Mouse (Mus musculus) kidney, postnatal 0 days (tissue): ENCODE data around the gene C7. TPM values are rescaled to one million over a fixed set of nuclear protein-coding genes. Genes with fewer than 3 reads are reported as not detected.
"Not testable (repeated sequence)": the region's sequence is repeated elsewhere in the genome, so short reads cannot be mapped to it uniquely, and the experiment has no call there.

Experiments
- ATAC-seq: fragments of 200-750 bp; cut with Nextera tagmentation; replicated peaks from 2 replicates; pipeline ENCODE4 v1.8.0; 2017; ENCODE audit warnings: low read depth, moderate number of reproducible peaks, moderate TSS enrichment, moderate library complexity; ENCODE audit not compliant: low FRiP score
- DNase-seq: peaks from one replicate; pipeline ENCODE4 v3.0.0-alpha.2; 2016; ENCODE audit warnings: low spot score
- H3K27ac ChIP-seq: fragments of 300-500 bp; sonication (generic); 2 replicates; pipeline ENCODE4 v1.5.1; 2014; ENCODE audit warnings: mild to moderate bottlenecking
- H3K27me3 ChIP-seq: fragments of 300-500 bp; sonication (generic); 2 replicates; pipeline ENCODE4 v1.6.1; 2014; ENCODE audit warnings: low read length, mixed read lengths; ENCODE audit not compliant: insufficient read depth
- H3K36me3 ChIP-seq: fragments of 300-500 bp; sonication (generic); 2 replicates; pipeline ENCODE4 v1.6.1; 2014; ENCODE audit warnings: low read length, mixed read lengths; ENCODE audit not compliant: insufficient read depth
- H3K4me1 ChIP-seq: fragments of 300-500 bp; sonication (generic); replicated peaks from 2 replicates; pipeline ENCODE4 v1.6.1; 2014; ENCODE audit warnings: antibody characterized with exemption, low read length, mixed read lengths; ENCODE audit not compliant: insufficient read depth
- H3K4me2 ChIP-seq: fragments of 300-500 bp; sonication (generic); 2 replicates; pipeline ENCODE4 v1.6.1; 2014; ENCODE audit warnings: mild to moderate bottlenecking, low read length, moderate library complexity, mixed read lengths
- H3K4me3 ChIP-seq: fragments of 300-500 bp; sonication (generic); replicated peaks from 2 replicates; pipeline ENCODE4 v1.5.1; 2014; ENCODE audit warnings: low read depth, low read length
- H3K9ac ChIP-seq: fragments of 300-500 bp; sonication (generic); 2 replicates; pipeline ENCODE4 v1.6.1; 2014; ENCODE audit warnings: low read depth, low read length
- H3K9me3 ChIP-seq: fragments of 300-500 bp; sonication (generic); replicated peaks from 2 replicates; pipeline ENCODE4 v1.6.1; 2016; ENCODE audit warnings: low read length, inconsistent platforms, mixed read lengths
- CTCF ChIP-seq: IDR thresholded peaks from 2 replicates; pipeline ENCODE4 v1.5.1; 2016; ENCODE audit warnings: antibody characterized with exemption, low read depth, mild to moderate bottlenecking, moderate library complexity
- WGBS: fragments of 180-500 bp; shearing (Covaris S2); extraction: QIAGEN DNeasy Blood & Tissue Kit; methylation state at CpG from one replicate; pipeline ENCODE4 v1.1.7; 2014; 5-methylcytosine and 5-hydroxymethylcytosine counted together
- polyA plus RNA-seq: library from polyadenylated mRNA; unstranded; fragments of >200 nt; fragmentation: Nextera tagmentation; extraction: Ambion mirVana; gene quantifications from 2 replicates; pipeline ENCODE4 v1.2.1, GENCODE M21; 2015

C7 gene
- polyA plus RNA-seq, 1 experiment from 2014 or later, result 0.50 TPM

- Histone ChIP-seq H3K4me2 (no peak overlapping the region), H3K36me3 (no peaks in the 10 kb centered on the region), H3K9ac (no peak overlapping the region), H3K27ac (no peak overlapping the region), H3K9me3 (no peaks in the 10 kb centered on the region), H3K27me3 (no peaks in the 10 kb centered on the region), H3K4me3 (no peak overlapping the region), H3K4me1 (no peaks in the 10 kb centered on the region)
- no peak for TF ChIP-seq CTCF
- ATAC-seq (no peak), DNase-seq (no peak)
- 76% methylated on average over 1 of the region's 1 CpGs for WGBS
These were observed 17.7 kb upstream of the C7 start for GRCm38 (mm10) chr15:5081235-5081634.

GRCm38 (mm10) chr15:5068801-5069518, 5.4 kb upstream of the C7 start:
- no peaks in the 10 kb centered on the region for H3K9me3 ChIP-seq
- TF ChIP-seq CTCF, result peak; percentile 84
- no peaks in the 10 kb centered on the region for H3K27me3 ChIP-seq
- no peak overlapping the region for H3K4me2 ChIP-seq
- peak; percentile 80 for DNase-seq
- no peaks in the 10 kb centered on the region for H3K36me3 ChIP-seq
- H3K4me3 ChIP-seq, result no peak overlapping the region
- H3K9ac ChIP-seq, result no peak overlapping the region
- no peak overlapping the region for H3K27ac ChIP-seq
- H3K4me1 ChIP-seq, result no peaks in the 10 kb centered on the region
- 0 out of 2 replicates have a peak, but pooled peaks have one; percentile 54 for ATAC-seq
- WGBS, result 59% methylated on average over 15 of the region's 15 CpGs

- DNase-seq (peak; percentile 65), ATAC-seq (no peak)
- Histone ChIP-seq H3K9me3 (no peaks in the 10 kb centered on the region), H3K27ac (no peak overlapping the region), H3K4me2 (0 out of 2 replicates have a peak overlapping the region, but pooled peaks have one; percentile 10), H3K4me1 (no peaks in the 10 kb centered on the region), H3K4me3 (no peak overlapping the region), H3K27me3 (no peaks in the 10 kb centered on the region), H3K36me3 (no peaks in the 10 kb centered on the region), H3K9ac (no peak overlapping the region)
- no peak for TF ChIP-seq CTCF
- WGBS, result 53% methylated on average over 11 of the region's 11 CpGs
These were observed 17.8 kb downstream of the C7 start for GRCm38 (mm10) chr15:5045560-5046284.

GRCm38 (mm10) chr15:5029256-5029655, 34.3 kb downstream of the C7 start:
- no peak for DNase-seq
- TF ChIP-seq CTCF, result no peak
- Histone ChIP-seq H3K4me2 (no peak overlapping the region), H3K36me3 (no peaks in the 10 kb centered on the region), H3K9me3 (no peaks in the 10 kb centered on the region), H3K9ac (no peak overlapping the region), H3K4me3 (no peak overlapping the region), H3K27me3 (no peaks in the 10 kb centered on the region), H3K4me1 (no peaks in the 10 kb centered on the region), H3K27ac (no peak overlapping the region)
- WGBS, result 88% methylated on average over 4 of the region's 4 CpGs
- no peak for ATAC-seq

GRCm38 (mm10) chr15:5023479-5024265, 39.9 kb downstream of the C7 start:
- not testable (repeated sequence) for DNase-seq, H3K27me3 ChIP-seq, H3K4me2 ChIP-seq, H3K4me1 ChIP-seq, ATAC-seq, H3K9me3 ChIP-seq, H3K36me3 ChIP-seq, H3K27ac ChIP-seq, H3K4me3 ChIP-seq, H3K9ac ChIP-seq
- WGBS, result 96% methylated on average over 14 of the region's 14 CpGs

- Histone ChIP-seq H3K9ac (no peak overlapping the region), H3K4me3 (peak overlapping the region; percentile 2; the same call in 1 of the 2 replicates), H3K27me3 (no peaks in the 10 kb centered on the region), H3K27ac (no peak overlapping the region), H3K4me2 (peak overlapping the region; percentile 48), H3K9me3 (no peaks in the 10 kb centered on the region), H3K36me3 (no peaks in the 10 kb centered on the region), H3K4me1 (no peaks in the 10 kb centered on the region)
- DNase-seq, result peak; percentile 81
- WGBS, result 28% methylated on average over 11 of the region's 11 CpGs
- ATAC-seq, result peak; percentile 87
- no peak for TF ChIP-seq CTCF
These were observed 53.9 kb downstream of the C7 start for GRCm38 (mm10) chr15:5009644-5010107.
